Mouse (Mus musculus) cerebellum, adult 18-20 months (tissue): ENCODE measurements at regions not wholly inside any gene's neighbourhood (a gene's known extent, or its start where the extent isn't known, plus 50 kb on each side); places are given as distances from the start of the nearest gene placed in this dataset.

ENCODE experiments used
- DNase-seq, 2 experiments: peaks; one replicate each; pipeline ENCODE4 v3.0.0; 2021

GRCm38 (mm10) chr14:24890856-24891255, 403.9 kb downstream of the Rps24 start:
- no peak for DNase-seq

- no peak for DNase-seq
These were observed 408.3 kb downstream of the Rps24 start for GRCm38 (mm10) chr14:24895196-24895595.

- no peak for DNase-seq
These were observed 409.8 kb downstream of the Rps24 start for GRCm38 (mm10) chr14:24896681-24897080.

- no peak for DNase-seq
These were observed 413.7 kb downstream of the Rps24 start for GRCm38 (mm10) chr14:24900501-24901179.

GRCm38 (mm10) chr14:24901726-24902125, 414.8 kb downstream of the Rps24 start:
- no peak for DNase-seq

GRCm38 (mm10) chr14:24902870-24903269, 415.9 kb downstream of the Rps24 start:
- peak; percentile 60 to 73 for DNase-seq

GRCm38 (mm10) chr14:24904712-24905111, 417.8 kb downstream of the Rps24 start:
- DNase-seq = no peak

GRCm38 (mm10) chr14:24906916-24907315, 420.0 kb downstream of the Rps24 start:
- no peak for DNase-seq

GRCm38 (mm10) chr14:24908377-24908776, 421.5 kb downstream of the Rps24 start:
- DNase-seq = no peak

- DNase-seq = peak; percentile 23 to 31
These were observed 424.7 kb downstream of the Rps24 start for GRCm38 (mm10) chr14:24911621-24912020.

GRCm38 (mm10) chr14:24919056-24919455, 432.1 kb downstream of the Rps24 start:
- no peak for DNase-seq

- DNase-seq = no peak
These were observed 435.1 kb downstream of the Rps24 start for GRCm38 (mm10) chr14:24922006-24922405.

GRCm38 (mm10) chr14:24924561-24924960, 437.6 kb downstream of the Rps24 start:
- DNase-seq = no peak

- no peak for DNase-seq
These were observed 439.4 kb downstream of the Rps24 start for GRCm38 (mm10) chr14:24926086-24927048.

GRCm38 (mm10) chr14:24928726-24929125, 441.8 kb downstream of the Rps24 start:
- no peak for DNase-seq

GRCm38 (mm10) chr14:24930251-24930650, 443.3 kb downstream of the Rps24 start:
- DNase-seq = no peak

- no peak for DNase-seq
These were observed 451.0 kb downstream of the Rps24 start for GRCm38 (mm10) chr14:24937876-24938275.

- DNase-seq = no peak
These were observed 452.1 kb downstream of the Rps24 start for GRCm38 (mm10) chr14:24939068-24939467.

- peak; percentile 73 to 75 for DNase-seq
These were observed 452.7 kb downstream of the Rps24 start for GRCm38 (mm10) chr14:24939476-24940200.

- DNase-seq = no peak
These were observed 458.8 kb downstream of the Rps24 start for GRCm38 (mm10) chr14:24945716-24946115.

- no peak for DNase-seq
These were observed 460.2 kb downstream of the Rps24 start for GRCm38 (mm10) chr14:24947084-24947483.

GRCm38 (mm10) chr14:24955891-24956410, 469.0 kb downstream of the Rps24 start:
- no peak for DNase-seq
